Mouse (Mus musculus): ENCODE measurements around the gene Flvcr2.

GRCm38 (mm10) chr12:85703507-85703906, 42.8 kb upstream of the Flvcr2 start:
- no peak for TF ChIP-seq CTCF (conservative IDR thresholded peaks at IDR 0.05 in 1 of 2, IDR thresholded peaks at IDR 0.05 in 1 of 2; ENCODE audit: low read depth in 2 of 2, low read length in 2 of 2)
- no peak for TF ChIP-seq GABPA (IDR thresholded peaks at IDR 0.05; ENCODE audit: insufficient replicate concordance, low read depth, low read length)
- TF ChIP-seq POLR2A (IDR thresholded peaks at IDR 0.05; ENCODE audit: low read depth, low read length) = peak; percentile 15; the same call in 1 of the 2 replicates
- no peak for TF ChIP-seq ZMIZ1 (IDR thresholded peaks at IDR 0.05; ENCODE audit: low read depth, low read length)
- peak; percentile 66 for TF ChIP-seq USF1 (IDR thresholded peaks at IDR 0.05; ENCODE audit: low read depth, low read length)
- TF ChIP-seq MYC (IDR thresholded peaks at IDR 0.05; ENCODE audit: low read depth, low read length) = no peak; the same call in 1 of the 2 replicates
